Mouse (Mus musculus) spleen, adult 2 months (tissue): ENCODE results near the gene Nhs.

Experiments used
- CTCF ChIP-seq: fragments of 200-500 bp; IDR thresholded peaks from 2 replicates; pipeline ENCODE4 v1.5.1; 2011; ENCODE audit warnings: mild to moderate bottlenecking, inconsistent platforms; ENCODE audit not compliant: insufficient read depth, insufficient read length, insufficient replicate concordance; ENCODE audit errors: extremely low read depth
- POLR2A ChIP-seq: fragments of 200-500 bp; IDR thresholded peaks from 2 replicates; pipeline ENCODE4 v1.6.1; 2011; ENCODE audit warnings: low read depth, low read length, inconsistent platforms

DNA sequence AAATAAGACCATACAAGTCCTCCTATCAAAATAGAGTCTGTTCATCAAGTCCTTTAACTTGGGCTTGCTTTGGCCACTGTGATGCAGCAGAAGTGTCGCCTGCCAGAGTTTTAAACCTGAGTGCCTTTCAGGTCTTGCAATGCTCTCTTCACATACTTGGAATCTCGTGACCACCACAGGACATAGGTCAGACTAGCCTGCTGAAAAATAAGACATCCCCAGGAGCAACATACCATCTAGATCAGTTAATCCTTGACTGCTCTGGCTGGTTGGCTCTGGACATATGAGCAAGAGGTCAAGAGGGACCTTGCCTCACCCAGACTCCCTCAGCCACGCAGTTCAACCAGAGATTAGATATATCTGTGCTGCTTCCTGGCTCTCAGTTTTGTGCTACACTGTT is 137.8 kb downstream of the Nhs start:
- TF ChIP-seq CTCF (no peak), POLR2A (no peak)
